Mouse (Mus musculus) urinary bladder, postnatal 36 days (tissue): ENCODE data around the gene Ltbp1.

Experiments used
- DNase-seq, 2 experiments: peaks; one replicate each; pipeline ENCODE4 v3.0.0; 2022; ENCODE audit warnings: low spot score in 2 of 2, mixed read lengths in 1 of 2

Ltbp1 gene

DNA sequence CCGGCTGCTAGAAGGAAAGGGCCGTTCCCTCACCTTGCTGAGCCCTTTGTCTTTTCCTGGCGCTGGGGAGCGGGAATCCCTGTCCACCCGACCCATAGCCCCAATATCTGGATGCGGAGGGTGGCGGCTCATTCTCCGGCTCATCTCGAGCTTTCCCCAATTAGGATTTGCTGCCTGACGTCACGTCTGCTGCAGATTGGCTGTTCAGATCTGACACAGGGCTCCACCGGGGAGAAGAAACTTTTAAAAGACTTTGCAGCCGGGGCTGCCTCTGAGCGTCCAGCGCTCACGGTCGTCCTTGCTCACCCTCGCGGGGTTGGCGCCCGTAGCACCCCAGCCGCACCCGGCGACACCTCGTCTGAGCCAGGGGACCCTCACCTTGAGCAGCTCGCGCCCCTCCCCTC, at the start of gene Ltbp1:
TSS of gene Ltbp1 (plus strand) at position 288 of the 404 bp plus-strand sequence.
- DNase-seq, result peak in 1 of 2 experiments; percentile 61

GRCm38 (mm10) chr17:74959481-74960245, 45.7 kb upstream of the Ltbp1 start:
- DNase-seq, result no peak

DNA sequence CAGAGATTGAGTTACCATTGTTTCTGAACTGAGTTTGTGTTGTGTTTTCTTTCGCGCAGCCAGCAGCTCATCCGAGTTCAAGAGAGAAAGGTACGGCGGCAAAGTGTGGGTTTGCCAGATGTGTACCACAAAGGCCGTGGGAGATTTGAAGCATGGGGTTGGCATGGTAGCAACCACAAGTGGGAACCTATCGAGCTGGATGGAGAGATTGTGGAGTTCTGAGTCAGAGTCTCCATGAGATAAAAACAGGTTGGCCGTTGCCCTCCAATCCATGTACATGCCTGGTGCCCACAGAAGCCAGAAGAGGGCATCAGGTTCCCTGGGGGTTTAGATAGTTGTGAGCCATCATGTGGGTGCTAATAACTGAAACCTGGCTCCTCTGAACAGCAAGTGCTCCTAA, 42.1 kb upstream of the Ltbp1 start:
- no peak for DNase-seq

DNA sequence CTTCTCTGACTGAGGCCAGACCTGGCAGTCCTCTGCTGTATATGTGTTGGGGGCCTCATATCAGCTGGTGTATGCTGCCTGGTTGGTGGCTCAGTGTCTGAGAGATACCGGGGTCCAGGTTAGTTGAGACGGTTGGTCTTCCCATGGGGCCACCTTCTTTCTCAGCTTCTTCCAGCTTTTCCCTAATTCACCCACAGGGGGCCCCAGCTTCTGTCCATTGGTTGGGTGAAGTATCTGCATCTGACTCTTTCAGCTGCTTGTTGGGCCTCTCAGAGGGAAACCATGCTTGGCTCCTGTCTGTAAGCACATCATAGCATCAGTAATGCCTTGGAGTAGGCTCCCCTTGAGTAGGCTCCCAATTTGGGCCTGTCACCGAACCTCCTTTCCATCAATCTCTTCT, 41.5 kb upstream of the Ltbp1 start:
- no peak for DNase-seq

DNA sequence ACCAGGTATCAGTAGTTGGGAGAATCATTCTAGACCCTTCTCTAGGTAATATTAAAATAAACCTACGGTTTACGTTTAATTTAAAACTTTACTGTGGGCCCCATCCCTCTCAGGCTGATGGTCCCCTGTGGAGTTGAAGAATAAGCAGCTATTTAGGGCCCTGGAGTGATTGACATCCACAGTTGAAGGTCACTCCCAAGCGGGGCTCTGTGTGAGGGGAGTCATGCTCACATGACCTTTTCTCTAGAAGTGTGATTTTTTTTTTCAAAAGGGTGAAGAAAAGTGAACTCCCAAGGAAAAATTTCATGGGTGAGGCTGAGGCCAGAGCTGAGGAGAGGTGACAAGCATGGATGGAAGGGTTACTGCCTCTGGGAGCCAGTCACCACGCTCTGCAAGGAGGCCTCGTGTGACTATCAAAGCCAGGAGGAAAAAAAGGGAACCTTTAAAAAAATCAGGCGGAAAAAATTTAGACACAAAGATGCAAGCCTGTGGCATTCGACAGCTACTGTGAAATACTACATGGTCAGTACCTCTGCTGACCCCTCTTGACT, 38.0 kb upstream of the Ltbp1 start:
- DNase-seq, result no peak

DNA sequence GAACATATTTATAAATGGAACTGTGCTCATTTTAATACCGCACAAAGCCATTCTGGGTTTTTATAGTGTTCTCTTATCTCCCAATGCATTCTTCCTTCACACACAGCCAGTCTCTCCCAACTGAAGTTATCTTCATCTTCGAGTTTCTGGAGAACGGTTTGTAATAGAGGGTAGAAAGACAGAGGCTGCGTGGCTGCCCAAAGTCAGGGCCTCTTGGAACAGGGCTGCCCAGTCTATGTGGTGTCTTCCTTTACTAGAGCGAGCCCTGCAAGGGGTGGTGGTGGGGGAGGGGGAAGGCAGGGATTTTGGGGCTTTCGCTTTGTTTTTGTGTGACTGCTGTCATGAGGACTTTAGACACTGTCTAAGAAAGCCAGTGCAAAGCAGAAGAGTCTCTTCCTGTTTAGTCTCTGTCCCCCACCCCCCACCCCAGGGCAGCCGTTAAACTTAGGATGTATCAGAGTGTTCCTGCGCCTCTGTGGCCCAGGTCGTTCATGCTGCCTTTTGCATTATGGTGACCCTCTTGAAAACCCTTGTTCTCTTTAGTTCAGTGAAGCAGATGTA, 37.1 kb upstream of the Ltbp1 start:
- DNase-seq, result no peak

DNA sequence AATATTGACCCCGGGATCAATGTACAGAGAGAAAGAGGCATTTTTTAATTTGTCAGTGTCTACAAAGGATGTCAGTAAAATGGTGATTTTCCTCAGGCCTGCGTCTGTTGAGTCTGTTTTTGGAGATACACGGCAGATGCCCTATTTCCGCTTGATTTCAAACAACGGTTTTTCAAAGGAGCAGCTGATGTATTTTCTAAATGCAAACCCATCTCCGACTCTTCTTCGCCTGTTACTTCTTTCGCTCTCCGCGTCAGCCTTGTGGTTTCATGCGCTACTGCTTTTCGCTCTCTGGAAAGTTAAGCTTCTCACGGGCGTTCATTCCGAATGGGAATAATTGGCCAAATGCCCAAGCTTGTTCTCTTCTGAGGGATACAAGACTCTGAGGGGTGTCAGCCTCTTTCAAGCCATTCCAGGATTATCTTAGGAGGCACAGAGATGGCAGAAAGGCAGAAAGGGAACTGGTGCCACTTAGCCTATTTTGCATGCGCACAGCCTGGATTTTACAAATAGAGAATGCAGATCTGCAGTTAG, 36.6 kb upstream of the Ltbp1 start:
- no peak for DNase-seq

- DNase-seq, result no peak
These were observed 30.2 kb upstream of the Ltbp1 start for GRCm38 (mm10) chr17:74975192-74975591.

DNA sequence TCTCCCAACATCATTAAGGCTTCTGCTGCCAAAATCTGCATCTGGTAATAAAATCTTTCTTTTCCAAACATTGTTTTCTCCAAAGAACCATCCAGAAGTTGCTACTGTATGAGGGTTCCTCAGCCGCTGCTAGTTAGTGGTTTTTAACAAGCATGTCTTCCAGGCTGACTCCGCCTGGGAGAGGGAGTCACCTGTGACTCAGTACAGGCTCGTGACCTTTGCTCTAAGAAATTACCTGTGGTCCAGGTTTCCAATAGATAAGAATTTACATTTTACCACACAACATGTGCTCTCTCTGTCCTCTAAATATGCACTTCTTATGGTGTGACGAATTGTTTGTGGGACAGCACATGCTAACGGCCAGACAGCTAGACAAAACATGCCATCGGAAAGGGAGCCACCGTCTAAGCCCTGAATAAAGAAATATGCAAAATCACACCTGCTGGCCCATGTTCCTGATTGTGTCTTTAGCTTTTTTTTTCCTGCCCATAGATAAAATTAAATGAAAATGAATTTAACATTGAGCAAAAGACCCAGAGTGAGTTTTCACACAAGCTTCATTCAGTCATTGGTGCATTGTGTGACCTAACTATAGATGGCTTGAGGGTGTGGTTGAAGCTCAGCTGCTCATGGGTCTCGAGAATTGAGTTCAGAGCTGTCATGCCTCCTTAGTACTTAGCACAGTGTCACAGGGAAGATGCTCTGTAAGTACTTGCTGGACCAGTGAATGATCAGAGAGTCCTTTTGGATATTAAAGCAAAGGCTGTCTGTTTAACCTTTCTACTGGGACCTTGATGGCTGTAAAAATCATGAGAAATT, 29.0 kb upstream of the Ltbp1 start:
- DNase-seq, result no peak

DNA sequence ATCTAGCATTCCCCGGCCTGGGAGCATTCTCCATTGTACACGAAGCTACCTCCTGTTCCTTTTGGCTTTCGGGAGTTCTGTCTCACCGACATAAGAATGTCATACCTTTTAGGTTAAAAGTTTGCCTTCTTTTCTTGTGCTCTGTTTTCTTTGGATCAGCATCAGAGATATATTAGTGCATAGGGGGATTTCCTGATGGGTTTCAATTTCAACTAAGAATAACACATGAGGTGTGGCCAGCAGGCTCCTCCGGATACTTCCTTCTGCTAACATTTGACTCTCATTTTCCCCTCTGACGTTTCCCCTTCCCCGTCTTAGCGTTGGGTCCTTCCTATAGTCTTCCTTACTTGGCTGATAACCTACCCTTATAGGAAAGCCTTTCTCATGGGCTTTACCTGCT, 25.6 kb upstream of the Ltbp1 start:
- no peak for DNase-seq

- no peak for DNase-seq
These were observed 23.7 kb upstream of the Ltbp1 start for GRCm38 (mm10) chr17:74981703-74982102.

- DNase-seq, result no peak
These were observed 22.5 kb upstream of the Ltbp1 start for GRCm38 (mm10) chr17:74982880-74983279.

DNA sequence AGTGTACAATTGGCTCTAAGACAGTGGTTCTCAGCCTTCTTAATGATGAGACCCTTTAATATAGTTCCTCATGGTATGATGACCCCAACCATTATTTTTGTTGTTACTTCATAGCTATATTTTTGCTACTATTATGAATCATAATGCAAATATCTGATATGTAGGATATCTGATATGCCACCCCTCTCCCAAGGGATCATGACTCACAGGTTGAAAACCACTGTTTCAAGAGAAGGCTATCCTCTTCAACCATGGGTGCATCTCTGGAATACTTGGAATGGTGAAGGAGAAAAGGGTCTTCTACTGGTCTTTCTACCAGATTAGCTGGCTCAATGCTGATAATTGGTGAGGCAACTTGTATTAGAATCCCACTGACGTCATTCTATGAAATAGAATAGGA, 21.3 kb upstream of the Ltbp1 start:
- no peak for DNase-seq

DNA sequence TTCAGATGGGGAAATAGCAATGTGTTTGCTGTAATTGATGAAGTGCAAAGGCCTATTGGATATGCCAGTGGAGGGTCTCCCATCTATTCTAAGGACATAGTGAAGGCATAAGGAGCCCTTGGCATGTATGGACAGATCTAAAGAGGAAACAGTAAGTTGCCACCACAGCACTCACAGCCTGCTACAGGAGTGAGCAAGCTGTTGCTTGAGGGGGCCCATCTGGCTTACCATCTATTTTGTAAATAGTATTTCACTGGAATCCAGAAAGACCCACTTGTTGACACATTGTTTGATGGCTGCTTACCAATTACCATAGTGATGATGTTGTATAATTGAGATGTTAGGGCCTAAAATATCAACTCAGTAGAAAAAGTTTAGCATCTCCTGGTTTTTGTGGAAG, 20.7 kb upstream of the Ltbp1 start:
- DNase-seq, result no peak

DNA sequence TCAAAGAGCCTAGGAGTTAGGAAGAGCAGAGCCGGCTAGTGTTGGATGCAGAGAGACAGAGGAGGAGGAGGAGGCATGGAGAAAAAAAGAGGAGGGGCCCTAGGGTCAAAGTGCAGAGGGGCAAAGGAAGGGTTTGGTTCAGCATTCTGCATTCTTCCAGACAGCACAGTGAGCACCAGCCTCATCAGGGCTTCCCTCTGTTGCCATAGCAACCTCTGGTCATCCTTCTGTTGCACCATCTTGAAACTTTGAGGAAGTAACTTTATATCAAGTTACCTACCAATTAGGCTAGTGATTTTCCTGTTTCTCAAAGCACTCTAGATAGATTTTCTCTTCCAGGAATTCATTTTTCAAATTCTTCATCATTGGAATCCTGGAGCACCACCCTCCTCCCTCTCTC, 18.3 kb upstream of the Ltbp1 start:
- no peak for DNase-seq

GRCm38 (mm10) chr17:74989691-74990090, 15.7 kb upstream of the Ltbp1 start:
- no peak for DNase-seq

DNA sequence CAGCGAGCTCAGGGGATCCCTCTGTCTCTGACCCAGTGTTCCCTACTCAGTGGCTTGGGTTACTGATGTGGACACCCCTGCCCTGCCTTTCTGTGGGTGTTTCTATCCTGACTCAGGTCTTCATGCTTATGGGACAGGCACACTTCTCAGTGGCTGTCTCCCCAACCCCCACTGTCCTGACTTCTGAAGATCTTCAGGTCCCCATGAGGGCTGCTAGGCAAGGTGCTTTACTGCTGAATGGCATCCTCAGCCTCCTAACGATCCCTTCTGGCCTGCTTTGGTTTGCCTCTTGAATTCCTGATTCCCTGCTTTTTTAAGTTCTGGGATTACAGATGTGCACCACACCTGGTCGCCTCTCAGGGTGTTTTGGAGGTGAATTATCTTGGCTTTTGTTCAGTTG, 14.8 kb upstream of the Ltbp1 start:
- no peak for DNase-seq

DNA sequence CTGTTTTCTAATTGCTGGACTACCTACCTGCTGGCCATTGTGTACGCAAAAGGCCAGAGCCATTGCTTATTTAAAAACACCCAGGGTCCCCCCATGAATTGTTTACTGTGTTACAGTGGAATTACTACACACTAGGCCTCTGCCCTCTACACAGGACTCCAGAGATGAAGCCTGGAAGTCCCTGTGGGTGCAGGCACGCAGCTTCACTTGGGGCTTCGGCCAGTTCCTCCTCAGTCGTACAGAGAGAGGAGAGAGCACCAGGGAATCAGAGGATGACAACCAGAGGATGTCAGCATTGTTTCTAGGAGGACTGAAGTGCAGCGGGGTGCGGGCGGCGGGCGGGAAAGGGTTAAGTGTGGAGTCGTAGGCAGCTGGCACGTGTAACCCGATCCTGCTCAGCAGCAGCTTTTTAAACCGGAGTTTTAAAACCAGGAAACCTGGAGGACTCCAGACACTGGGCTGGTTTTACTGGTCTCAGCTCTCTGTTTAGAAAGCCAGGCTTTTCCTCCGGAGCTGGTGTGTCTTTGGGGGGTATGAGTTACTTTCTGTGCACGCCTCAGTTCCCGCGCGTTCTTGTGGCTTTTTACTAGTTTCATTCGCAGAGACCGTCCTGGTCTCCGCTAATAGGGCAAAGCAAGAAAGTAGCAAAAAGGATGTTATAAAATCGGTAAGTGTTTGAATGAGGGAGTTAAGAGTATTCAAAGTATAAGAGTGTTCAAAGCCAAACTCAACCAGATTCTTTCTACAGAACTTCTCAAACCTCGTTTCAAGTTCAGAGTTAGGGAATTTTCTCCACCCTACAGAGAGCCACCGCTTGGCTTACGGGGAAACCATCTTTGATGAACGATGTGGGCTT, 11.4 kb upstream of the Ltbp1 start:
- peak in 1 of 2 experiments; percentile 21 for DNase-seq

GRCm38 (mm10) chr17:74994582-74994893, 10.8 kb upstream of the Ltbp1 start:
- DNase-seq, result no peak

- no peak for DNase-seq
These were observed 10.1 kb upstream of the Ltbp1 start for GRCm38 (mm10) chr17:74995266-74995665.

DNA sequence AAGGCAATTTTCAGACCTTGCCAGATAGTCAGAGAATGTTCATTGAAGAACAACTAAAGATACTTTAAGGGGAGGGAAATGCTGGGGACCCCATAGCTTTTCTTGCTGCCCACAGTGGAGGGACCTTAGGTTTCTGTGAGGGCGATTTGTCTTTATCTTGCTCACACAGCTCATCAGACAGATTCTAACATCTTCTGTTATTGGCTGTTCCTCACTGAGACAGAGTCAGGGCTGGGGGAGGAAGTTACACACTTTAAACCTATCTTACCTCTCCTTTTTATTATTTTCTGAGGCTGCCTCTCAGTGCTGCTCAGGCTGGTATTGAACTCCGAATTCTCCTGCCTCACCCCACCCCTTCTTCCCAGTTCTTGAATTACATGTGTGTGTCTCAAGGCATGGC, 5.3 kb upstream of the Ltbp1 start:
- DNase-seq, result no peak
